Mouse (Mus musculus) bone marrow, adult 2 months (tissue): Measurements from ENCODE around the gene Zbed4.

Experiments
- CTCF ChIP-seq: fragments of 200-500 bp; IDR thresholded peaks from 2 replicates; pipeline ENCODE4 v1.5.1; 2011; ENCODE audit warnings: low read length, control low read depth; ENCODE audit not compliant: control insufficient read depth, insufficient read depth
- POLR2A ChIP-seq: fragments of 200-500 bp; IDR thresholded peaks from 2 replicates; pipeline ENCODE4 v1.6.1; 2011; ENCODE audit warnings: low read depth, mild to moderate bottlenecking, control low read depth, low read length, borderline replicate concordance; ENCODE audit not compliant: control insufficient read depth

GRCm38 (mm10) chr15:88717239-88717638 is 34.2 kb upstream of the Zbed4 start:
- TF ChIP-seq POLR2A (no peak), CTCF (no peak)
